Mouse (Mus musculus) thymus, adult 2 months (tissue): ENCODE measurements around the gene 4933421I07Rik. TPM values are rescaled to one million over a fixed set of nuclear protein-coding genes. Genes with fewer than 3 reads are reported as not detected.
A peak's percentile ranks its signal among the peaks of the same experiment; 100 is the strongest.

Experiments
- DNase-seq: peaks from one replicate; pipeline ENCODE4 v3.0.0; 2021
- H3K27ac ChIP-seq: fragments of 200-500 bp; 2 replicates; pipeline ENCODE4 v1.5.1; 2012; ENCODE audit warnings: low read length, control low read depth; ENCODE audit not compliant: control insufficient read depth, insufficient read depth
- H3K27me3 ChIP-seq: fragments of 200-500 bp; 2 replicates; pipeline ENCODE4 v1.6.1; 2012; ENCODE audit warnings: mild to moderate bottlenecking, low read length, moderate library complexity, mixed read lengths; ENCODE audit not compliant: control insufficient read depth, insufficient read depth
- H3K36me3 ChIP-seq: fragments of 200-500 bp; 2 replicates; pipeline ENCODE4 v1.6.1; 2012; ENCODE audit warnings: mild to moderate bottlenecking, low read length, moderate library complexity; ENCODE audit not compliant: control insufficient read depth, insufficient read depth
- H3K4me1 ChIP-seq: fragments of 200-500 bp; replicated peaks from 2 replicates; pipeline ENCODE4 v1.6.1; 2012; ENCODE audit warnings: low read length; ENCODE audit not compliant: control insufficient read depth, insufficient read depth
- H3K4me3 ChIP-seq: fragments of 200-500 bp; 2 replicates; pipeline ENCODE4 v1.5.1; 2012; ENCODE audit warnings: mild to moderate bottlenecking, low read length, control low read depth, moderate library complexity; ENCODE audit not compliant: control insufficient read depth, insufficient read depth
- CTCF ChIP-seq: fragments of 200-500 bp; IDR thresholded peaks from 2 replicates; pipeline ENCODE4 v1.5.1; 2012; ENCODE audit warnings: mild to moderate bottlenecking, control low read depth, low read length, moderate library complexity, borderline replicate concordance; ENCODE audit not compliant: control insufficient read depth, poor library complexity, insufficient read depth; ENCODE audit errors: extremely low read depth
- POLR2A ChIP-seq: fragments of 200-500 bp; IDR thresholded peaks from 2 replicates; pipeline ENCODE4 v1.6.1; 2012; ENCODE audit warnings: mild to moderate bottlenecking, low read length, control low read depth, moderate library complexity; ENCODE audit not compliant: control insufficient read depth, poor library complexity, insufficient read depth; ENCODE audit errors: extremely low read depth
- WGBS: fragments of 180-500 bp; shearing (Covaris S2); methylation state at CpG from one replicate; pipeline ENCODE4 v1.1.7; 2018; 5-methylcytosine and 5-hydroxymethylcytosine counted together
- polyA plus RNA-seq: library from polyadenylated mRNA; depleted of rRNA; stranded (reverse); fragments of >200 nt; gene quantifications from 2 replicates; pipeline ENCODE4 v1.2.3, GENCODE M21; 2012; rRNA removed

4933421I07Rik gene
- polyA plus RNA-seq, result not detected in 2 replicates

DNA sequence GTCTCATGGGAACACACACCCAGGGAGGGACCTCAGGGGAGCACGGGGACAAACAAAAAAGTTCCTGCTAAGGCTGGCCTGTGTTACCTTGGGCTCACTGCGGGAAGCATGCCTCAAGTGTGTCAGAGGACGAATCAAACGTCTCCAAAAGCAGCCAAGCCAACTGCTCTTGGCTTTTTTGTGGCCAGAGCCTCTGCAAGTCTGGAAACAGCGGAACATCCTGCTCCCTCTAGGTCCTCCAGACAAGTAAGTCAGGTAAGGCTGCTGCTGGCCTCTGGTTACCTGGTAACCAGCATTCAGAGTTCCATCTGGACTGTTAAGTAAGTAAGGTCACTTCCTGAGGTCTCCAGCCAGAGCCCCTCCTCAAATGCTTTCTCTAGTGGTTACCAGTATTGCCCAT, at the start of gene 4933421I07Rik:
Gene 4933421I07Rik, minus strand, starts transcription at position 271 of the 400 bp plus-strand sequence.
- Histone ChIP-seq H3K27ac (no peak within 1 kb of the TSS), H3K27me3 (no peaks in the 10 kb centered on the region), H3K36me3 (no peaks in the 10 kb centered on the region), H3K4me3 (no peak within 1 kb of the TSS), H3K4me1 (no peaks in the 10 kb centered on the region)
- WGBS, result 75% methylated on average over 5 of the region's 5 CpGs
- TF ChIP-seq CTCF (no peak), POLR2A (no peak)
- no peak for DNase-seq

DNA sequence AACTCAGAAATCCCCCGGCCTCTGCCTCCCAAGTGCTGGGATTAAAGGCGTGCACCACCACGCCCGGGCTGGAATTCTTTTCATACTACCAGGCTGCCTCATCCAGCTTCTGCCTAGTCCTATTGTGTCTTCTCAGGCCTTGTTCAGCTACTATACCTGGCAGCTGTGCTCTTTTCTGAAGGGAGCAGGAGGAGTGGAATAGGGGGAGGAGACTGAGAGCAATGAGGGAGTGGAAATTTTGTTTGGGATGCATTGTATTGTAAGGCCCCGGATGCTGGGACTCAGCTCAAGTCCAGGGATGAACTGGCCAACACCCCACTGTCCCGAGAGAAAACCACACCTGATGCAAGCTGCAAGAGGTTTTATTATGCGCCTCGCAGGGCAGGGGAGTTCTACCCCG, 49.4 kb upstream of the 4933421I07Rik start:
- no peak overlapping the region for H3K4me3 ChIP-seq
- no peaks in the 10 kb centered on the region; the same call in 1 of the 2 replicates for H3K4me1 ChIP-seq
- 95% methylated on average over 9 of the region's 9 CpGs for WGBS
- H3K27me3 ChIP-seq, result no peaks in the 10 kb centered on the region
- no peak for TF ChIP-seq POLR2A
- TF ChIP-seq CTCF, result no peak
- H3K36me3 ChIP-seq, result no peaks in the 10 kb centered on the region
- DNase-seq, result no peak
- no peak overlapping the region for H3K27ac ChIP-seq

DNA sequence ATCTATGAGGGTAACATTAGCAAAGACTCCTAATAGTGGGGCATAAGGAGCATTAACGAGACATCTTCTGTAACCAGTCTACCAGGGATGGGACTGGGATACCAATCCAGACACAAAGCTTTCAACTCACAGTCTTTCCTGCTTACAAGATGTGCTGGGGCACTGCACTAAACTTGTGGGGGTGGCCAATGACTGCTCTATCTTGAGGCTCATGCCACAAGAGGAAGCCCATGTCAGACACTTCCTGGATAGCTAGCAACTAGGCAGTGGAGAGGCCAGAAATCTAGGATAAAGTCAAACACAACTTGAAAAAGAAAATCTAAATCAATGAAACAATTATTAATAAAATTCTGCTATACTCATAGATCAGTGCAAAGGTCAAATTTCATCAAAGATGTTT, 48.3 kb upstream of the 4933421I07Rik start:
- DNase-seq, result no peak
- H3K36me3 ChIP-seq, result no peaks in the 10 kb centered on the region
- H3K27me3 ChIP-seq, result no peaks in the 10 kb centered on the region
- no peak overlapping the region for H3K4me3 ChIP-seq
- 52% methylated on average over 1 of the region's 1 CpGs for WGBS
- peaks cover under 1% of the 10 kb centered on the region for H3K4me1 ChIP-seq
- TF ChIP-seq POLR2A (no peak), CTCF (no peak)
- H3K27ac ChIP-seq, result no peak overlapping the region

- Histone ChIP-seq H3K4me1 (peaks cover 4% of the 10 kb centered on the region), H3K27ac (no peak overlapping the region), H3K4me3 (no peak overlapping the region), H3K27me3 (no peaks in the 10 kb centered on the region), H3K36me3 (peaks cover 3% of the 10 kb centered on the region; the same call in 1 of the 2 replicates)
- no peak for DNase-seq
- WGBS, result 10% methylated on average over 5 of the region's 5 CpGs
- no peak for TF ChIP-seq CTCF
- no peak for TF ChIP-seq POLR2A
Observed at GRCm38 (mm10) chr7:42490859-42491258, 42.9 kb upstream of the 4933421I07Rik start.

DNA sequence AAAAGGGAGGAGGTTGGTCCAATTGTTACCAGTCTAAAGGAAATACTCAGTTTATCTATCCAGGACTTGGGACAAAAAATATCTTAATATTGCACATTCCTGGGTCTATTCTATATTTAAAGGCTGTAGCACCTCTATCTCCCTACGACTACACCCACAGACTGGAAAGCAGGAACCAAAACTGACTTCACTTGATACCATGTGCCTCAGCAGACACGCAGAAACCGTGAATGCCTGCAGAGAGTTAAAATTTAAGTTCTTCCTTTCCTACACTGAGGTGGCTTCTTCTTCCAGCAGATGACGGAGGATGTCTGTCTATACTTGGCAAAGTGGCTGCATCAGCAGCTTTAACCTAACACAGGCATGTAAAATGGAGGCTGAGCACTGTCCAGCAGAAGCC, 42.4 kb upstream of the 4933421I07Rik start:
- H3K36me3 ChIP-seq, result peaks cover 3% of the 10 kb centered on the region; the same call in 1 of the 2 replicates
- H3K4me1 ChIP-seq, result peaks cover 4% of the 10 kb centered on the region
- H3K27ac ChIP-seq, result no peak overlapping the region
- TF ChIP-seq CTCF (no peak), POLR2A (no peak)
- 32% methylated on average over 4 of the region's 4 CpGs for WGBS
- H3K27me3 ChIP-seq, result no peaks in the 10 kb centered on the region
- H3K4me3 ChIP-seq, result no peak overlapping the region
- no peak for DNase-seq

DNA sequence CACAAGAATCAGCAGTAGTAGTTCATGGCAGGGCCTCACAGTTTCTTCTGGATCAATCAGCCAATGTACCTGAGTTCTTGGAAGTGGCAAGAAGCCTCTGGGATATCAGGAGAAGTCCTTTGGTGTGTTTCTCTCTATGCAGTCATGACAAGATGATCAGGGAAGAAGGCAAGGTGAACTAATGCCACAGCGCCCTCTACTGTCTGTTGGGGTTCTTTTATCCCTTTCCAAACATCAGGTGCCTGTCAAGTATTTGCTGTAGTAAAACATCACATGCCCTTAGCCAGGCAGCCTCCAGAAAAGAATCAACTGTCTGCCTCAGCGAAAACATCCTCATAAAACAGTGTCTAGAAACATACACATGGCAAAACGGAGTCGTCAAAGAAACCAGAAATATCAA, 6.7 kb upstream of the 4933421I07Rik start:
- Histone ChIP-seq H3K27me3 (no peaks in the 10 kb centered on the region), H3K4me3 (no peak overlapping the region), H3K4me1 (no peaks in the 10 kb centered on the region), H3K36me3 (no peaks in the 10 kb centered on the region), H3K27ac (no peak overlapping the region)
- WGBS, result 73% methylated on average over 4 of the region's 4 CpGs
- no peak for DNase-seq
- TF ChIP-seq POLR2A (no peak), CTCF (no peak)

- peak; percentile 5 for DNase-seq
- no peak overlapping the region for H3K4me3 ChIP-seq
- no peaks in the 10 kb centered on the region for H3K4me1 ChIP-seq
- H3K27ac ChIP-seq, result no peak overlapping the region
- TF ChIP-seq CTCF (no peak), POLR2A (no peak)
- H3K27me3 ChIP-seq, result no peaks in the 10 kb centered on the region
- WGBS, result 24% methylated on average over 3 of the region's 3 CpGs
- H3K36me3 ChIP-seq, result no peaks in the 10 kb centered on the region
Observed at GRCm38 (mm10) chr7:42450618-42451017, 2.7 kb upstream of the 4933421I07Rik start.
